Mouse (Mus musculus): Measurements from ENCODE around the gene Igflr1.

The Igflr1 gene

DNA sequence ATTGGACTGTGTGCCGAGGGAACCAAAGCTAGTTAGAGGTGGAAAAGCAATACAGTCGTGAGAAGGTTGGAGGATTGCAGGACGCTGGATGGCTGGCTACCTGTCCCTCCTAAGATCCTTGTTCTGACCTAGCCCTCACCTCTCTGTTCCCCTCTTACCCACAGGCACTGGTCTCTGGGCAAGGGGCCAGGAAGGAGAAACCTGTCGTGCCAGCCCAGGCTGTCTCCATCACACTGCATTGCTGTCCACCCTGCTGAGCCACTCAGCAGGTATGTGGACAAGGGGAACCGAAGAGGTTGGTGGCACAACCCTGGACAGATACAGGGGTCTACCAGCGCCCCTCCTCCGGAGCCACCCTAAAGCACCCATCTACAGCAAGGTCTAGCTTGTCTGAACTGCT, 35.4 kb downstream of the Igflr1 start:
- in situ Hi-C loops (cut with MboI; ENCODE audit: low pct_unique_long_range_greater_than_20kb in 1 of 2, low sequenced_read_pairs in 2 of 2, unreplicated experiment in 1 of 2): no loop called here

DNA sequence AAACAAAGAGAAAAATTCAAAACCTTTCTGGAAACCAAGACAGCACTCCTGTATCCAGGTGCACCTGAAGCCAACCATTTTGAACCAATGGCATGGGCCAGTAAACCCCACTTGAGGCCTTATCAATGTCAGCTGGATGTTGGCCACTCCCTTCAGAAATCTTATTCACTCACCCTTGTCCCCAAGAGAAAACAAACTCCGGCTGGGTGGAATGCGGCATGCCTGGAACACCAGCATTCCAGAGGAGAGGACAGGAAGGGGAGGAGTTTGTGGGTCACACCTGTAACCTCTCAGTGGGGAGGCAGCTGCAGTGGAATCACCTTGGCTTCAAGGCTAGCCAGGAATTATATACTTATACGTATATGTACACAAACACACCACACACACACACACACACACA, 37.4 kb downstream of the Igflr1 start:
- in situ Hi-C loops (cut with MboI; ENCODE audit: low pct_unique_long_range_greater_than_20kb in 1 of 2, low sequenced_read_pairs in 2 of 2, unreplicated experiment in 1 of 2): no loop called here

DNA sequence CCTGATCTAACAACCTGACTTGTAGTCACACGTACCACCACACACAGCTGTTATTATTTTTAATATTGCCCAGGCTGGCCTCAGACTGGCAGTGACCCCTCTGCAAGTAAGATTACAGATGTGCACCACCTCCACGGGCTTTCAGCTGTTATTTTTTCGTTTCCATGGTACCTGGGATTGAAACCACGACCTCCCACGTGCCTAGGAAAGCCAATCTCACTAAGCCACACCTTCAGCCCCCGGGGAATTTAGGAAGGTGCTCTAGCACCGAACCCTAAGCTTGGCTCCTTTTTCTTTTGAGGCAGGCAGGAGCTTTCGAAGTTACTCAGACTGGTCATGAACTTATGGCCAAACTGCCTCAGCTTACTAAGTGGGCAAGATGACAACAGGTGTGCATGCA, 39.2 kb downstream of the Igflr1 start:
- in situ Hi-C loops (cut with MboI; ENCODE audit: low pct_unique_long_range_greater_than_20kb in 1 of 2, low sequenced_read_pairs in 2 of 2, unreplicated experiment in 1 of 2): no loop called here

DNA sequence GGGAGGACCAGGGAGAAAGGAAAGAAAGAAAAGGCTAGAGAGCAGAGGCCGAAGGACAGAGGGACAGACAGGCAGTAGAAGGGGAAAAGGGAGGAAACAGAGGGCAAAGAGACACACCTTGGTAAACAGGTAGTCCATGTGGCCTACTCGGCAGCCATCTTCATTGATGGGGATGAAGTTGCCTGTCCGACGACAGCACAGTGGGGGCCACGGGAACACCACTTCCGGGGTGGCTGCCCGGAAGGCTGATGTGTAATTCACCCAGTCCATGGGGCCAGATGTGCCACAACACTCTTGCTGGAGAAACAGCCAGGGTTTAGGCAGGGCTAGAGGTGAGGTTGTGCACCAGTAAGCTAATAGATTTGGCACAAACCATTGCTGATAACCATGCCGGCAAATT, 39.7 kb downstream of the Igflr1 start:
- in situ Hi-C loops (cut with MboI; ENCODE audit: low pct_unique_long_range_greater_than_20kb in 1 of 2, low sequenced_read_pairs in 2 of 2, unreplicated experiment in 1 of 2): no loop called here

- in situ Hi-C loops (cut with MboI; ENCODE audit: low pct_unique_long_range_greater_than_20kb in 1 of 2, low sequenced_read_pairs in 2 of 2, unreplicated experiment in 1 of 2): no loop called here
Observed at GRCm38 (mm10) chr7:30607706-30608309, 42.6 kb downstream of the Igflr1 start.

- in situ Hi-C loops (cut with MboI; ENCODE audit: low pct_unique_long_range_greater_than_20kb in 1 of 2, low sequenced_read_pairs in 2 of 2, unreplicated experiment in 1 of 2): no loop called here
Observed at GRCm38 (mm10) chr7:30608476-30608875, 43.2 kb downstream of the Igflr1 start.

GRCm38 (mm10) chr7:30610043-30610442, 44.8 kb downstream of the Igflr1 start:
- in situ Hi-C loops (cut with MboI; ENCODE audit: low pct_unique_long_range_greater_than_20kb in 1 of 2, low sequenced_read_pairs in 2 of 2, unreplicated experiment in 1 of 2): no loop called here

DNA sequence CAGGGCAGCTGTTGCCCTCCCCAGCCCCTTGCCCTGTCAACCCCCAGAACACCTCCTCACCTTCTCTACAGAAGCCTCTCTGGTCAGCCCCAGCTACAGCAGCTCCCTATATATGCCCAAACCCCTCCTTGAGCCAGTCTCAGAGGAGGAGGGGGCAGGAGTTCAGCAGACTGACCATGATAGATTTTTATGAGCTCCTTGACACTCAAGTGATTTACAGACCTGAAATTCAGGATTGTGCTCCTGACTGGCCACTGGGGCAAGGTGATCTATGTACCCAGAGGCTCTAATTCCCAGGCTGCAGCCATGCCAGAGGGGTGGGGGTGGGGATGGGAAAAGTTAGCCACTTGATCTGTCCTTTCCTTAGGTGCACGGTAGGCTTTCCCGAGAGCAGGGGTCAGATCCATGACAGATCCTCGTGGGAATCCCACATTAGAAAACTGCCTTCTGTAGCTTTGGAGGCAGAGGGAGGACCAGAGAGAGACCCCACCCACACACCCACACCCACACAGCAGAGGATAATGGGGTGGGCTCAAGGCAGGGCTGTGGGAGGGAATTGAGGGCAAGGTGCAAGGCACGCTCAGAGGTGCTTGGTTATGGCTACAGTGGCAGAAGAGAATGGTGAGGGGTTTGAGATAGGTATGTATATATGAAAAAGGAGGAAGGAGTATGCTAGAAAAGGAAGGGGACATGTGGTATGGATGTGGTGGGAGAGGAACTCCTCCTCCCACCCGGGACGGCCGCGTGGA, 47.6 kb downstream of the Igflr1 start, which contains the start of gene Upk1a:
Gene Upk1a, minus strand, starts transcription at position 194 of the 749 bp plus-strand sequence.
- in situ Hi-C loops (cut with MboI; ENCODE audit: low pct_unique_long_range_greater_than_20kb in 1 of 2, low sequenced_read_pairs in 2 of 2, unreplicated experiment in 1 of 2): no loop called here

GRCm38 (mm10) chr7:30613529-30614112, 48.4 kb downstream of the Igflr1 start:
- in situ Hi-C loops (cut with MboI; ENCODE audit: low pct_unique_long_range_greater_than_20kb in 1 of 2, low sequenced_read_pairs in 2 of 2, unreplicated experiment in 1 of 2): no loop called here

DNA sequence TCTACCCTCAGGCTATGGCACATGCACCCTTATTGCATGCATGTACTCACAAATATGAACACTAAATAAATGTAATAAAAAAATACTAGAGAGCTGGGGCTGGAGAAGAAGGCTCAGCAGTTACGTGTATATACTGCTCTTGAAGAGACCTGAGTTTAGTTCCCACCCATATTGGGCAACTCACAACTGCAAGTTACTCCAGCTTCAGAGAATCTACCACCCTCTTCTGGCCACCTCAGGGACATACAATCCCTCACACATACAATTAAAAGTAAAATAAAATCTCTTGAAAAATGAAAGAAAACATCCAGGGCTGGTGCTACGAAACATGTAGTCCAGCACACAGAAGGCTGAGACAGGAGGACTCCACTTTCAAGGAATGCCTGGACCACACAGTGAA, 49.2 kb downstream of the Igflr1 start:
- in situ Hi-C loops (cut with MboI; ENCODE audit: low pct_unique_long_range_greater_than_20kb in 1 of 2, low sequenced_read_pairs in 2 of 2, unreplicated experiment in 1 of 2): no loop called here

DNA sequence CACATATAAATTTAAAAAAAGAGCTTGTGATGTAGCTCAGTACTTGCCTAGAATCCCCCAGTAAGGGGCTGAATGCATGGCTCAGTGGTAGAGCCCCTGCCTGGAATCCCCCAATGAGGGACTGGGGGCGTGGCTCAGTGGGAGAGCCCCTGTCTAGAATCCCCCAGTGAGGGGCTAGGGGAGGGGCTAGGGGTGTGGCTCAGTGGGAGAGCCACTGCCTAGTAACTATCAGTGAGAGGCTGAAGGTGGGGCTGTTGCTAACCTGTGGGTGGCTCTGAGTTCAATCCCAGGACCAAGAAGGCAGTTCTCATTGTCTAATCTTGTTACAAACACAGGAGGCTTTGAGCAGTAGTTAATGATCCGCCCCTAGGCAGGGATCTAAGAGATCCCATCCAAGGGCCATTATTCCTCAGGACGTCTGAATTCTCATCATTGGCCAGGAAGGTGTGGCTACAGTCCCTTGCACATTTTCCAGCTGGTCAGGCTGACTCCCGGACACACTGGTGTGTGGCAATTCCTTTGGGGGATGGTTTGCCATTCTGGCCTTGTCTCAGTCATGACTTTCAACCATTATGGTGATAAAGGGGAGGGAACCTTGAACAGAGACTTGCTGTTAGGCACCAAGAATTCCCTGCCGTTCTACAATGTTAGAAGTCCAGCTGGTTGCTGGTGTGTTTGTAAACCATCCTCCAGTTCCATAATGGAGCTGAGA, 50.0 kb downstream of the Igflr1 start:
- in situ Hi-C loops (cut with MboI; ENCODE audit: low pct_unique_long_range_greater_than_20kb in 1 of 2, low sequenced_read_pairs in 2 of 2, unreplicated experiment in 1 of 2): loop anchor here (5.0 kb wide), 1 partner anchor 123 kb away; the partner anchor contains the start of gene Prodh2 (in 2 of the 2)
